Mouse (Mus musculus): ENCODE measurements at regions not wholly inside any gene's neighbourhood (a gene's known extent, or its start where the extent isn't known, plus 50 kb on each side); places are given as distances from the start of the nearest gene placed in this dataset.

DNA sequence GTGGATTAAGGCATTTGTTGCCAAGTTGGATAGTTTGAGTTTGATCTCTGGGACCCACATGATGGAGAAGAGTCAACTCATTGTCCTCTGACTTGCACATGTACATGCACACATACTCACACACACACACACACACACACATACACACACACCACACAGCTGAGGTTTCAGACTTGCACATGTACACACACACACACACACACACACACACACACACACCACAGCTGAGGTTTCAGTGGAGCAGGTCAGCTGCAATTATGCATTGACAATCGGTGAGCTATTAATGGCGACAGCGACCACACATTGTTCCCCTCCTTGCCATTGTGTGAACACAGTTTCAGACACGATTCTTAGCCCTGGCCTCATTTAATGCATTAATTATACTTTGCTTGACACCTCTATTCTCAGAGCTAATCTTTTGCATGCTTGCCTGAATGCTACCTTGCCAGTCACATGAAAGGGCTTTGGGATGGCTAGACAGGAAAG, 90.2 kb downstream of the Vegfa start:
- Histone ChIP-seq H3K9ac (ENCODE audit: control insufficient read depth, low read depth, low read length, poor library complexity, severe bottlenecking) (no peak overlapping the region), H3K4me1 (ENCODE audit: control insufficient read depth in 1 of 2, insufficient read depth in 2 of 2, low read length in 2 of 2) (no peaks in the 10 kb centered on the region), H3K36me3 (ENCODE audit: control insufficient read depth in 1 of 2, insufficient read depth in 2 of 2, low read length in 2 of 2) (no peaks in the 10 kb centered on the region), H3K27ac (ENCODE audit: control insufficient read depth, low read depth, low read length) (no peak overlapping the region), H3K4me3 (ENCODE audit: control insufficient read depth in 1 of 2, insufficient read depth in 1 of 2, low read depth in 2 of 2, low read length in 2 of 2) (no peak overlapping the region), H3K27me3 (ENCODE audit: control insufficient read depth in 1 of 2, insufficient read depth in 2 of 2, low read length in 2 of 2) (no peaks in the 10 kb centered on the region; a peak in 2 of 4 replicates), H3K9me3 (replicated peaks; ENCODE audit: insufficient read depth, low read length) (no peaks in the 10 kb centered on the region), H3K79me2 (ENCODE audit: control insufficient read depth, insufficient read depth, low read length, poor library complexity) (no peaks in the 10 kb centered on the region)
- no peak for DNase-seq (ENCODE audit: low read depth, low spot score)
- TF ChIP-seq JUND (IDR thresholded peaks at IDR 0.05; ENCODE audit: low read depth, low read length), result no peak
- no peak for TF ChIP-seq POLR2AphosphoS5 (IDR thresholded peaks at IDR 0.05; ENCODE audit: borderline replicate concordance, low read depth, low read length)
- TF ChIP-seq KAT2A (conservative IDR thresholded peaks at IDR 0.05; ENCODE audit: low read depth, low read length), result no peak
- no peak for TF ChIP-seq E2F4 (IDR thresholded peaks at IDR 0.05; ENCODE audit: borderline replicate concordance, low read depth, low read length)
- no peak for TF ChIP-seq UBTF (IDR thresholded peaks at IDR 0.05; ENCODE audit: borderline replicate concordance, insufficient read depth, low read depth, low read length)
- TF ChIP-seq EP300 (IDR thresholded peaks at IDR 0.05; ENCODE audit: low read depth in 1 of 2, low read length in 2 of 2), result no peak
- TF ChIP-seq MAZ (IDR thresholded peaks at IDR 0.05; ENCODE audit: low read depth, low read length), result no peak
- TF ChIP-seq TBP (IDR thresholded peaks at IDR 0.05; ENCODE audit: low read depth, low read length), result no peak
- no peak for TF ChIP-seq BHLHE40 (IDR thresholded peaks at IDR 0.05; ENCODE audit: borderline replicate concordance, low read depth, low read length)
- no peak for TF ChIP-seq SIN3A (IDR thresholded peaks at IDR 0.05; ENCODE audit: low read length)
- TF ChIP-seq POLR2AphosphoS2 (IDR thresholded peaks at IDR 0.05; ENCODE audit: low read length), result no peak
- no peak for TF ChIP-seq ZMIZ1 (IDR thresholded peaks at IDR 0.05; ENCODE audit: low read depth, low read length)
- no peak for TF ChIP-seq TAL1 (IDR thresholded peaks at IDR 0.05; ENCODE audit: low read length)
- TF ChIP-seq POLR2A (IDR thresholded peaks at IDR 0.05; ENCODE audit: control insufficient read depth in 1 of 2, insufficient read depth in 1 of 2, low read depth in 1 of 2, low read length in 2 of 2, poor library complexity in 1 of 2), result no peak

DNA sequence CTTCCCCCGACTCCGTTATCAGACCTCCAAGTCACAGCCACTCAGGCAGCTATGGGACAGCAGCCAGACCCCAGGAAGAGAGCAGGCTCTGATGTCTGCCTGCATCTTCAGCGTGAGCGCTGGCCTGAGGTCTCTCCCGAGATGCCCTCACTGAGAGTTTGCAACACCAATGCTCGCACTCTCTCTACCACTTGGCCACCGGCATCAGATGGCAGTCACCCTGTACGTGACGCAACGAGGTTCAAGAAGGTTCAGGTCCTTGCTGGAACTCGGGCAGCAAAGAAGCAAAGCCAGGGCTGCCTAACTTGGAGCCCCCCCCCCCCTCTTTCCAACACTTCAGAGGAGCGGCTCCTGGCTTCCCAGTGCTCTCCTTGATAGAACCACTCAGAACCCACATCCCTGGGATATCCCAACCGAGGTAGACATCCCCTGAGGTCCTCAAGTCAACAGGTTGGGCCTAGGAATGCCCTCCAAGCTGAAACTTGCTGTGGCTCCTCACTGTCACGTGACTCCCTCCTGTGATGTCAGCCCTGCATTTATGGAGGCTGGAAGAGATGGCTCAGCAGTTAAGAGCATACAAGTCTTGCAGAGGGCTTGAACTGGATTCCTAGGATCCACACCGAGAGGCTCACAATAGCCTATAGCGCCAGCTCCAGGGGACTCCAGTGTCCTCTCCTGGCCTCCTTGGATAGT, 91.9 kb downstream of the Vegfa start:
- Histone ChIP-seq H3K9me3 (replicated peaks; ENCODE audit: insufficient read depth, low read length) (no peaks in the 10 kb centered on the region), H3K79me2 (ENCODE audit: control insufficient read depth, insufficient read depth, low read length, poor library complexity) (no peaks in the 10 kb centered on the region), H3K9ac (ENCODE audit: control insufficient read depth, low read depth, low read length, poor library complexity, severe bottlenecking) (no peak overlapping the region), H3K36me3 (ENCODE audit: control insufficient read depth in 1 of 2, insufficient read depth in 2 of 2, low read length in 2 of 2) (no peaks in the 10 kb centered on the region), H3K4me1 (ENCODE audit: control insufficient read depth in 1 of 2, insufficient read depth in 2 of 2, low read length in 2 of 2) (no peaks in the 10 kb centered on the region), H3K27ac (ENCODE audit: control insufficient read depth, low read depth, low read length) (no peak overlapping the region), H3K27me3 (ENCODE audit: control insufficient read depth in 1 of 2, insufficient read depth in 2 of 2, low read length in 2 of 2) (no peaks in the 10 kb centered on the region; a peak in 1 of 4 replicates), H3K4me3 (ENCODE audit: control insufficient read depth in 1 of 2, insufficient read depth in 1 of 2, low read depth in 2 of 2, low read length in 2 of 2) (no peak overlapping the region)
- no peak for DNase-seq (ENCODE audit: low read depth, low spot score)
- TF ChIP-seq POLR2AphosphoS2 (IDR thresholded peaks at IDR 0.05; ENCODE audit: low read length) (no peak), ETS1 (IDR thresholded peaks at IDR 0.05; ENCODE audit: low read depth, low read length) (no peak), GABPA (IDR thresholded peaks at IDR 0.05; ENCODE audit: low read depth, low read length) (no peak), RCOR1 (IDR thresholded peaks at IDR 0.05; ENCODE audit: low read depth, low read length) (no peak), USF1 (IDR thresholded peaks at IDR 0.05; ENCODE audit: low read depth, low read length) (peak; percentile 70), POLR2AphosphoS5 (IDR thresholded peaks at IDR 0.05; ENCODE audit: borderline replicate concordance, low read depth, low read length) (no peak), SMC3 (IDR thresholded peaks at IDR 0.05; ENCODE audit: low read depth, low read length) (no peak), KAT2A (conservative IDR thresholded peaks at IDR 0.05; ENCODE audit: low read depth, low read length) (no peak)
